Mouse (Mus musculus) left cerebral cortex, adult 18-20 months (tissue): ENCODE data around the gene Atp5f1. TPM values are rescaled to one million over a fixed set of nuclear protein-coding genes. Genes with fewer than 3 reads are reported as not detected.
"Not testable (repeated sequence)": the region's sequence is repeated elsewhere in the genome, so short reads cannot be mapped to it uniquely, and the experiment has no call there.

Experiments
- DNase-seq, 2 experiments: peaks; one replicate each; pipeline ENCODE4 v3.0.0; 2021 to 2022; ENCODE audit warnings: low spot score in 2 of 2, mixed read lengths in 1 of 2
- long read RNA-seq, 2 experiments: library from polyadenylated mRNA; stranded (forward); transcript quantifications; one replicate each; pipeline ENCODE4 v2.0.0; 2021
- total RNA-seq, 2 experiments: library from RNA; stranded (reverse); gene quantifications; 2 replicates each; pipeline ENCODE4 v1.2.3; 2021

Atp5f1 gene
- 100 to 1,000 TPM; 247 to 264 TPM for total RNA-seq
- long read RNA-seq, experiment 1, partial matches to known transcripts = 357 of 363 reads
- long read RNA-seq, experiment 1, other reads (novel, unspliced or antisense) = 6 of 363 reads
- long read RNA-seq, experiment 2, partial matches to known transcripts = 338 of 344 reads
- long read RNA-seq, experiment 2, other reads (novel, unspliced or antisense) = 6 of 344 reads

GRCm38 (mm10) chr3:105959999-105960398 is at the start of gene Atp5f1:
Gene Atp5f1 (minus strand): TSS chr3:105960099.
- DNase-seq = no peak

- not testable (repeated sequence) for DNase-seq
These were observed 43.5 kb upstream of the Atp5f1 start for GRCm38 (mm10) chr3:106003360-106003759.

GRCm38 (mm10) chr3:106001416-106002370 is 41.8 kb upstream of the Atp5f1 start:
- peak; percentile 3 to 41 for DNase-seq

- no peak for DNase-seq
These were observed 40.9 kb upstream of the Atp5f1 start for GRCm38 (mm10) chr3:106000707-106001375.

GRCm38 (mm10) chr3:105994730-105995129 is 34.8 kb upstream of the Atp5f1 start:
- DNase-seq = no peak

GRCm38 (mm10) chr3:105991653-105992283 is 31.9 kb upstream of the Atp5f1 start:
- peak; percentile 25 to 61 for DNase-seq

- DNase-seq = not testable (repeated sequence)
These were observed 29.7 kb upstream of the Atp5f1 start for GRCm38 (mm10) chr3:105989611-105990010.

GRCm38 (mm10) chr3:105974174-105974573 is 14.3 kb upstream of the Atp5f1 start:
- no peak for DNase-seq

- DNase-seq = no peak
These were observed 13.5 kb upstream of the Atp5f1 start, which contains the start of gene Ovgp1 for GRCm38 (mm10) chr3:105973411-105973810. Gene Ovgp1 (plus strand): TSS chr3:105973711.

GRCm38 (mm10) chr3:105971831-105972446 is 12.0 kb upstream of the Atp5f1 start:
- DNase-seq = no peak

- DNase-seq = no peak
These were observed 801 bp upstream of the Atp5f1 start for GRCm38 (mm10) chr3:105960700-105961099.

GRCm38 (mm10) chr3:105959585-105959984 is 314 bp downstream of the Atp5f1 start:
- DNase-seq = no peak

GRCm38 (mm10) chr3:105958974-105959580 is 822 bp downstream of the Atp5f1 start, which contains the start of gene Wdr77:
Gene Wdr77 (plus strand): TSS chr3:105959369.
- DNase-seq = peak; percentile 95

GRCm38 (mm10) chr3:105958204-105958603 is 1.7 kb downstream of the Atp5f1 start:
- no peak for DNase-seq

GRCm38 (mm10) chr3:105957235-105957634 is 2.7 kb downstream of the Atp5f1 start:
- DNase-seq = no peak

GRCm38 (mm10) chr3:105951348-105951747 is 8.6 kb downstream of the Atp5f1 start:
- no peak for DNase-seq

GRCm38 (mm10) chr3:105936111-105936510 is 23.8 kb downstream of the Atp5f1 start:
- DNase-seq = no peak

GRCm38 (mm10) chr3:105935033-105935432 is 24.9 kb downstream of the Atp5f1 start:
- no peak for DNase-seq

- DNase-seq = peak; percentile 11 to 17
These were observed 26.0 kb downstream of the Atp5f1 start for GRCm38 (mm10) chr3:105933926-105934325.
